Mouse (Mus musculus) kidney, postnatal 0 days (tissue): ENCODE measurements at regions not wholly inside any gene's neighbourhood (a gene's known extent, or its start where the extent isn't known, plus 50 kb on each side); places are given as distances from the start of the nearest gene placed in this dataset.

ENCODE experiments used
- ATAC-seq: fragments of 200-750 bp; cut with Nextera tagmentation; replicated peaks from 2 replicates; pipeline ENCODE4 v1.8.0; 2017; ENCODE audit warnings: low read depth, moderate number of reproducible peaks, moderate TSS enrichment, moderate library complexity; ENCODE audit not compliant: low FRiP score
- DNase-seq: peaks from one replicate; pipeline ENCODE4 v3.0.0-alpha.2; 2016; ENCODE audit warnings: low spot score
- H3K27ac ChIP-seq: fragments of 300-500 bp; sonication (generic); 2 replicates; pipeline ENCODE4 v1.5.1; 2014; ENCODE audit warnings: mild to moderate bottlenecking
- H3K27me3 ChIP-seq: fragments of 300-500 bp; sonication (generic); 2 replicates; pipeline ENCODE4 v1.6.1; 2014; ENCODE audit warnings: low read length, mixed read lengths; ENCODE audit not compliant: insufficient read depth
- H3K36me3 ChIP-seq: fragments of 300-500 bp; sonication (generic); 2 replicates; pipeline ENCODE4 v1.6.1; 2014; ENCODE audit warnings: low read length, mixed read lengths; ENCODE audit not compliant: insufficient read depth
- H3K4me1 ChIP-seq: fragments of 300-500 bp; sonication (generic); replicated peaks from 2 replicates; pipeline ENCODE4 v1.6.1; 2014; ENCODE audit warnings: antibody characterized with exemption, low read length, mixed read lengths; ENCODE audit not compliant: insufficient read depth
- H3K4me2 ChIP-seq: fragments of 300-500 bp; sonication (generic); 2 replicates; pipeline ENCODE4 v1.6.1; 2014; ENCODE audit warnings: mild to moderate bottlenecking, low read length, moderate library complexity, mixed read lengths
- H3K4me3 ChIP-seq: fragments of 300-500 bp; sonication (generic); replicated peaks from 2 replicates; pipeline ENCODE4 v1.5.1; 2014; ENCODE audit warnings: low read depth, low read length
- H3K9ac ChIP-seq: fragments of 300-500 bp; sonication (generic); 2 replicates; pipeline ENCODE4 v1.6.1; 2014; ENCODE audit warnings: low read depth, low read length
- H3K9me3 ChIP-seq: fragments of 300-500 bp; sonication (generic); replicated peaks from 2 replicates; pipeline ENCODE4 v1.6.1; 2016; ENCODE audit warnings: low read length, inconsistent platforms, mixed read lengths
- CTCF ChIP-seq: IDR thresholded peaks from 2 replicates; pipeline ENCODE4 v1.5.1; 2016; ENCODE audit warnings: antibody characterized with exemption, low read depth, mild to moderate bottlenecking, moderate library complexity
- WGBS: fragments of 180-500 bp; shearing (Covaris S2); extraction: QIAGEN DNeasy Blood & Tissue Kit; methylation state at CpG from one replicate; pipeline ENCODE4 v1.1.7; 2014; 5-methylcytosine and 5-hydroxymethylcytosine counted together

DNA sequence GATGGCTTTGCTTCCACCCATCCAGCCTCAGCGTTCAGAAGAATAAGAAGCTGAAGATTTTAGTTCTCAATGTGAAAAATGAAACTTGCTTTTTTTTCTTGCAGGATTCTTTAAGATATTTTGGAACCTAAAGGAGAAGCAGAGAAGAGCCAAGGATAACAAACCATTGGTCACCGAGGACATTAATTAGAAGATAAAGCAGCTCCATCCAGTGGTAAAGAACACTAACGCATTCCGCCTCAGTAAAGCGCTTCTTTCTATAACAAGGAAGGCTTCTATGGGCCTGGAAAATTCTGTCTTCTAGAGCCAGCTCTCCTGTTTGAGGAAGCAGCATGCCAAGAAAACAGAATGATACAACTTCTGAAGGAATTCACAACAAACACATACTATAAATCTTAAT lies 83.3 kb upstream of the Nek7 start:
- WGBS = 59% methylated on average over 5 of the region's 5 CpGs
- Histone ChIP-seq H3K9ac (no peak overlapping the region), H3K4me1 (no peaks in the 10 kb centered on the region), H3K27ac (no peak overlapping the region), H3K36me3 (no peaks in the 10 kb centered on the region), H3K4me2 (no peak overlapping the region), H3K4me3 (no peak overlapping the region), H3K27me3 (no peaks in the 10 kb centered on the region), H3K9me3 (no peaks in the 10 kb centered on the region)
- ATAC-seq = no peak
- TF ChIP-seq CTCF = peak; percentile 55
- peak; percentile 72 for DNase-seq

DNA sequence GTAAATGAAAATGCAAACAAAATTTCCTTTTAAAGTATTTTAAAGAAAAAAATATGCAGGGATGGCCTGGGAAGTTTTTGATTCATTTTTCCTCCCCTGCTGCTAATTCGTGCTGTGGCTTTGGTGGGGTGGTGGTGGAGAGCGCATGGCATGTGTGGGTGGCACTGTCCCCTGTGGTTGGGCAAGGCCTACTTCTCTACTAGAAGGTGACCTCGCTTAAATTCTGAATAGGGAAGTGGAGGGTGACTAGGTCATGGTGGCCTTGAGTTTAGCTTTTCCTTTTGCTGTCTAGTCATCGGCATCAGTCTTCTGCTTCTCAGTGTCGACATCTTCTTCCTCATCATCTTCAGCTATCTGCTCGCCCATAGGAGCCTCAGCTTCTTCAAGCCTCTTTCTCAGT lies 69.3 kb upstream of the Nek7 start:
- H3K9me3 ChIP-seq = no peaks in the 10 kb centered on the region
- H3K4me3 ChIP-seq = no peak overlapping the region
- H3K9ac ChIP-seq = no peak overlapping the region
- H3K4me2 ChIP-seq = no peak overlapping the region
- no peak overlapping the region for H3K27ac ChIP-seq
- DNase-seq = no peak
- H3K27me3 ChIP-seq = no peaks in the 10 kb centered on the region
- H3K4me1 ChIP-seq = no peaks in the 10 kb centered on the region
- no peaks in the 10 kb centered on the region for H3K36me3 ChIP-seq
- ATAC-seq = no peak
- 87% methylated on average over 6 of the region's 6 CpGs for whole genome bisulfite sequencing
- TF ChIP-seq CTCF = no peak

DNA sequence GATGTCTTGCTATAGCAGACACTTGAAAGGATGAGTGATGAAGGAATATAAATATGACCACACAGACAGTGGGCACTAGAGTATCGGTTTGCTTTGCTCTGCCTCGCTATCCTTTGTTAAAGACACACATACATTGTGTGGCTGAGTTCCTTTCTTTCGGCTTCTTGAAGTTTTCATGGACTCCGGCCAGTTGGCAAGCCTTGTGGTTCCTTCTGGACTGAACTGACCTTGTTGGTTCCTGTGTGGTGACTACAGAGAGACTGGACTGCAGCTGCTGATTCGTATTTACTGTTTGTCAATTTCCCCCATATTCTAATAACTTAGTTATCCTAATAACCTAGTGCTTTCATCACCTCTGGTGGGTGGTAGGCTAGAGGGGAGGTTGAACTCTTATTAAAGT lies 66.8 kb upstream of the Nek7 start:
- no peak overlapping the region for H3K4me3 ChIP-seq
- 60% methylated on average over 5 of the region's 5 CpGs for WGBS
- H3K27ac ChIP-seq = no peak overlapping the region
- H3K4me1 ChIP-seq = no peaks in the 10 kb centered on the region
- no peak overlapping the region for H3K4me2 ChIP-seq
- DNase-seq (no peak), ATAC-seq (no peak)
- no peaks in the 10 kb centered on the region for H3K36me3 ChIP-seq
- no peaks in the 10 kb centered on the region for H3K9me3 ChIP-seq
- no peak for TF ChIP-seq CTCF
- H3K27me3 ChIP-seq = no peaks in the 10 kb centered on the region
- no peak overlapping the region for H3K9ac ChIP-seq

DNA sequence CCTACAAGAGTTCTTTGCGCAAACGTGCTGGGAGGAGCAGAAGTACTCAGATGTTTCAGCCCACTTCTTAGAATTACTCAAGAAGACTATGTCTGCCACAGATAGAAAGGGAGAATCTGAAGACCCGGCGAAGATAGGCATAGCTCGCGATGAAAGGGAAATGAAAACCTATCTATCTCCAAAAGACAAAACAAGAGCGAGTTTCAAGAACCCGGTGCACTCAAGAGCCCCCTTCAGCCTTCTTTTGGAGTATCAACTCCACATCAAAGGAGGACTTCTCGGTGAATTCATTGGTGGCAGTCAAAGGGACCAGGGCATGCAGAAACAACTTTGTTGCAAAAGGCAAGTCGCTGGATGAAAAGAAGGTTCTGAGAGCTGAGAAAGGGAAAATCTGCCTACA lies 63.8 kb upstream of the Nek7 start:
- TF ChIP-seq CTCF = no peak
- Histone ChIP-seq H3K27me3 (no peaks in the 10 kb centered on the region), H3K9me3 (no peaks in the 10 kb centered on the region), H3K9ac (no peak overlapping the region), H3K27ac (no peak overlapping the region), H3K4me1 (no peaks in the 10 kb centered on the region), H3K4me3 (no peak overlapping the region), H3K36me3 (no peaks in the 10 kb centered on the region), H3K4me2 (no peak overlapping the region)
- 85% methylated on average over 10 of the region's 10 CpGs for WGBS
- ATAC-seq (no peak), DNase-seq (no peak)

DNA sequence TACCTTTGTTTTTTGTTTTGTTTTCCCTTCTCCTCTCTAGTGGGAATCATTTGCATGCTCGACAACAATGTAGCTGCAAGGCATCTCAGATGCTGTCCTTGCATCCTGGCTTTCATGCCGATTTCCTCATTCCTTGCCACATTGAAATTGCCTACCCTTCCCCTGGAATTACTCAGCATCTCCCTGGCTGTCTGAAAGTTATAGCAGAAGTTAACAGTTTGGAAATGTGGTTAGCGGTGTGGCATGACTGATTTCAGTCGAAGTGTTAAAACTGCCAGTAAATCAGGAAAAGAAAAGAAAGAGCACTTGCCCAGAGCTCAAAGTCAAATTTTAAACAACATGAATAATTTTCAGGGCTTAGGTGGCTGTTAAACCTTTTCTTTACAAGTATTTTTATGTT lies 62.0 kb upstream of the Nek7 start:
- H3K4me1 ChIP-seq = no peaks in the 10 kb centered on the region
- H3K4me2 ChIP-seq = no peak overlapping the region
- no peak for DNase-seq
- no peak for ATAC-seq
- no peaks in the 10 kb centered on the region for H3K9me3 ChIP-seq
- no peaks in the 10 kb centered on the region for H3K36me3 ChIP-seq
- 27% methylated on average over 4 of the region's 4 CpGs for WGBS
- TF ChIP-seq CTCF = no peak
- H3K9ac ChIP-seq = no peak overlapping the region
- H3K27me3 ChIP-seq = no peaks in the 10 kb centered on the region
- H3K27ac ChIP-seq = no peak overlapping the region
- no peak overlapping the region for H3K4me3 ChIP-seq

DNA sequence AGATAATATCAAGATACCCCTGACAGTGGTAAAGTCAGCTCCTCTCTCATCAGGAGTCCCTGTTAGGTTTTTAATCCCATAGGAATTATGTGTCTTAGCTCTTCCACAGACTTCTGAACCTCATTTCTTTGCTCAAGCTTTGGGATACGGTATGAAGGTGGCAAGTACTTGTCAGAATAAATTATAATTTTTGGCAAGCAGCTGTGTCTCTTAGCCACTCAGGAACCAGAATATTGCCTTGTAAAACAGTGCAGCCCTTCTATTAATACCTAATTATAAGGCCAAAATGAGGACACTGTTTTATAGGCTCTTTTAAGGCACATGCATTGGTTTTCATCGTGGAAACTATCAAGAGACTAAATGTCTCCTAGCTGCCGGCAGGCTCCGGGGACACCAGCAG lies 54.3 kb upstream of the Nek7 start:
- ATAC-seq = no peak
- TF ChIP-seq CTCF = no peak
- Histone ChIP-seq H3K9me3 (no peaks in the 10 kb centered on the region), H3K27me3 (no peaks in the 10 kb centered on the region), H3K36me3 (no peaks in the 10 kb centered on the region), H3K4me3 (no peak overlapping the region), H3K4me2 (no peak overlapping the region), H3K9ac (no peak overlapping the region), H3K27ac (no peak overlapping the region), H3K4me1 (no peaks in the 10 kb centered on the region)
- no peak for DNase-seq
- WGBS = 76% methylated on average over 4 of the region's 4 CpGs
